9 mouse cellular contexts compared by ENCODE assay signal in genomic region chr7:142487341-142487859, GRCm38 (mm10). TPM values are rescaled to one million over a fixed set of nuclear protein-coding genes. Genes with fewer than 3 reads are reported as not detected.
A peak's percentile ranks its signal among the peaks of the same experiment; 100 is the strongest.
DNase-seq lines count a peak whose midpoint lies in the region; ATAC-seq and TF ChIP-seq lines count a peak whose summit lies in the region.
"Had no signal": no experiment of that assay in that cellular context is flagged by ENCODE, and none has a peak within 500 bp of the region (broad histone marks: within the 10 kb centered on the region; RNA-seq: fewer than 3 reads in every experiment).

No protein-coding gene starts in this region.

- no peak overlapping the region for H3K4me2 ChIP-seq in embryonic facial prominence, embryonic 13.5 days
- 0 out of 2 replicates have a peak overlapping the region, but pooled peaks have one; percentile 15 for H3K4me2 ChIP-seq in hindbrain, embryonic 14.5 days (replicated peaks)
- no peak overlapping the region for H3K4me2 ChIP-seq in midbrain, postnatal 0 days (ENCODE audit: low read depth, low read length, poor library complexity, severe bottlenecking)
- H3K4me2 ChIP-seq: liver, embryonic 15.5 days had no signal

- 10% methylated on average over 9 of the region's 9 CpGs for WGBS in embryonic facial prominence, embryonic 13.5 days
- WGBS in hindbrain, embryonic 14.5 days, result 23% methylated on average over 9 of the region's 9 CpGs
- WGBS in limb, embryonic 10.5 days, result 30% methylated on average over 9 of the region's 9 CpGs
- WGBS in midbrain, postnatal 0 days, result 14% methylated on average over 9 of the region's 9 CpGs

- H3K27me3 ChIP-seq in embryonic facial prominence, embryonic 13.5 days, result no peaks in the 10 kb centered on the region
- H3K27me3 ChIP-seq in hindbrain, embryonic 14.5 days (ENCODE audit: control insufficient read depth, insufficient read depth, low read length), result no peaks in the 10 kb centered on the region
- H3K27me3 ChIP-seq in limb, embryonic 10.5 days (ENCODE audit: low read depth, poor library complexity, severe bottlenecking), result no peaks in the 10 kb centered on the region
- no peaks in the 10 kb centered on the region for H3K27me3 ChIP-seq in midbrain, postnatal 0 days (ENCODE audit: insufficient read depth, low read length)

- DNase-seq in urinary bladder, postnatal 14 days (ENCODE audit: low spot score), result peak; percentile 62
- DNase-seq in urinary bladder, postnatal 10 days (ENCODE audit: low spot score), result no peak
- DNase-seq in hindbrain, embryonic 14.5 days (ENCODE audit: low spot score), result peak; percentile 66
- DNase-seq in limb, embryonic 10.5 days (ENCODE audit: low spot score), result peak; percentile 75
- DNase-seq in midbrain, postnatal 0 days (ENCODE audit: low spot score), result peak; percentile 79
- no peak for DNase-seq in spleen, adult 12 weeks (ENCODE audit: low spot score)
- no peak for DNase-seq in thymus, postnatal 0 days (ENCODE audit: low spot score)

- H3K4me3 ChIP-seq in embryonic facial prominence, embryonic 13.5 days, result no peak overlapping the region
- no peak overlapping the region for H3K4me3 ChIP-seq in hindbrain, embryonic 14.5 days (replicated peaks; ENCODE audit: low read length)
- H3K4me3 ChIP-seq in limb, embryonic 10.5 days, result peak overlapping the region; percentile 5; the same call in 1 of the 2 replicates
- no peak overlapping the region for H3K4me3 ChIP-seq in midbrain, postnatal 0 days (ENCODE audit: low read depth, low read length)
- H3K4me3 ChIP-seq: liver, embryonic 15.5 days had no signal

- H3K27ac ChIP-seq in embryonic facial prominence, embryonic 13.5 days, result peak overlapping the region; percentile 94
- 0 out of 2 replicates have a peak overlapping the region, but pooled peaks have one; percentile 7 for H3K27ac ChIP-seq in hindbrain, embryonic 14.5 days
- peak overlapping the region; percentile 97 for H3K27ac ChIP-seq in limb, embryonic 10.5 days
- H3K27ac ChIP-seq in midbrain, postnatal 0 days (ENCODE audit: low read depth, low read length), result no peak overlapping the region
- H3K27ac ChIP-seq: liver, embryonic 15.5 days had no signal

- TF ChIP-seq CTCF in midbrain, postnatal 0 days (IDR thresholded peaks at IDR 0.05), result peak; percentile 75

- H3K9ac ChIP-seq in embryonic facial prominence, embryonic 13.5 days, result peak overlapping the region; percentile 65
- no peak overlapping the region for H3K9ac ChIP-seq in hindbrain, embryonic 14.5 days
- H3K9ac ChIP-seq in midbrain, postnatal 0 days (replicated peaks; ENCODE audit: low read length, poor library complexity, severe bottlenecking), result no peak overlapping the region
- H3K9ac ChIP-seq: liver, embryonic 15.5 days had no signal

- peaks cover 17% of the 10 kb centered on the region; the same call in 1 of the 2 replicates for H3K36me3 ChIP-seq in embryonic facial prominence, embryonic 13.5 days
- no peaks in the 10 kb centered on the region for H3K36me3 ChIP-seq in hindbrain, embryonic 14.5 days (replicated peaks; ENCODE audit: control insufficient read depth, insufficient read depth)
- peaks cover 38% of the 10 kb centered on the region for H3K36me3 ChIP-seq in limb, embryonic 10.5 days
- H3K36me3 ChIP-seq in midbrain, postnatal 0 days (ENCODE audit: insufficient read depth, low read length), result no peaks in the 10 kb centered on the region
- H3K36me3 ChIP-seq: liver, embryonic 15.5 days had no signal

- peaks cover 57% of the 10 kb centered on the region for H3K4me1 ChIP-seq in embryonic facial prominence, embryonic 13.5 days
- H3K4me1 ChIP-seq in hindbrain, embryonic 14.5 days (replicated peaks; ENCODE audit: control insufficient read depth, insufficient read depth, low read length), result peaks cover 7% of the 10 kb centered on the region
- H3K4me1 ChIP-seq in limb, embryonic 10.5 days, result peaks cover 66% of the 10 kb centered on the region
- H3K4me1 ChIP-seq in midbrain, postnatal 0 days (ENCODE audit: insufficient read depth, low read length), result peaks cover 7% of the 10 kb centered on the region
- H3K4me1 ChIP-seq: liver, embryonic 15.5 days had no signal

- ATAC-seq in embryonic facial prominence, embryonic 13.5 days (ENCODE audit: insufficient number of reproducible peaks, insufficient read depth, low FRiP score, low TSS enrichment, low read depth), result peak; percentile 75
- peak; percentile 74; the same call in 1 of the 2 replicates for ATAC-seq in hindbrain, embryonic 14.5 days (ENCODE audit: low FRiP score)
- peak; percentile 69; the same call in 1 of the 2 replicates for ATAC-seq in midbrain, postnatal 0 days (ENCODE audit: low FRiP score)

- H3K9me3 ChIP-seq in embryonic facial prominence, embryonic 13.5 days, result no peaks in the 10 kb centered on the region
- H3K9me3 ChIP-seq in hindbrain, embryonic 14.5 days (ENCODE audit: control insufficient read depth, low read length), result no peaks in the 10 kb centered on the region
- no peaks in the 10 kb centered on the region for H3K9me3 ChIP-seq in limb, embryonic 10.5 days (replicated peaks)
- H3K9me3 ChIP-seq in midbrain, postnatal 0 days (ENCODE audit: low read length), result no peaks in the 10 kb centered on the region
- H3K9me3 ChIP-seq: liver, embryonic 15.5 days had no signal

RNA-seq across cellular contexts. Expression of gene Tnnt3, which starts 11.2 kb away (rescaled TPM):
- 3.8 and 5.8 TPM in 2 replicates for polyA plus RNA-seq in embryonic facial prominence, embryonic 13.5 days (2015; fragmentation: Nextera tagmentation; extraction: Ambion mirVana)
- polyA plus RNA-seq in hindbrain, embryonic 14.5 days (2014; fragmentation: Nextera tagmentation; extraction: Ambion mirVana), result 1.2 and 1.6 TPM in 2 replicates
- polyA plus RNA-seq in limb, embryonic 10.5 days (2016; fragmentation: Nextera tagmentation; extraction: Ambion mirVana), result 1.6 and 1.7 TPM in 2 replicates
- 1.3 and 1.5 TPM in 2 replicates for total RNA-seq in midbrain, postnatal 0 days (2014; rRNA removed)
- 2.0 and 3.1 TPM in 2 replicates for polyA plus RNA-seq in midbrain, postnatal 0 days (2015; fragmentation: Nextera tagmentation; extraction: Ambion mirVana)
- polyA plus RNA-seq in thymus, postnatal 0 days (2015; fragmentation: Nextera tagmentation; extraction: Ambion mirVana), result 4.7 and 5.2 TPM in 2 replicates

RNA-seq across cellular contexts. Expression of gene Lsp1, which starts 26.8 kb away (rescaled TPM):
- polyA plus RNA-seq in embryonic facial prominence, embryonic 13.5 days (2015; fragmentation: Nextera tagmentation; extraction: Ambion mirVana), result 28.5 and 29.2 TPM in 2 replicates
- 4.8 and 8.2 TPM in 2 replicates for polyA plus RNA-seq in hindbrain, embryonic 14.5 days (2014; fragmentation: Nextera tagmentation; extraction: Ambion mirVana)
- 28.7 and 31.1 TPM in 2 replicates for polyA plus RNA-seq in limb, embryonic 10.5 days (2016; fragmentation: Nextera tagmentation; extraction: Ambion mirVana)
- total RNA-seq in midbrain, postnatal 0 days (2014; rRNA removed), result 5.1 and 11.0 TPM in 2 replicates
- 5.3 and 8.7 TPM in 2 replicates for polyA plus RNA-seq in midbrain, postnatal 0 days (2015; fragmentation: Nextera tagmentation; extraction: Ambion mirVana)
- 655 and 664 TPM in 2 replicates for polyA plus RNA-seq in thymus, postnatal 0 days (2015; fragmentation: Nextera tagmentation; extraction: Ambion mirVana)

RNA-seq across cellular contexts. Expression of gene Mrpl23, which starts 45.1 kb away (rescaled TPM):
- polyA plus RNA-seq in embryonic facial prominence, embryonic 13.5 days (2015; fragmentation: Nextera tagmentation; extraction: Ambion mirVana), result 36.0 and 36.7 TPM in 2 replicates
- polyA plus RNA-seq in hindbrain, embryonic 14.5 days (2014; fragmentation: Nextera tagmentation; extraction: Ambion mirVana), result 21.6 and 22.9 TPM in 2 replicates
- polyA plus RNA-seq in limb, embryonic 10.5 days (2016; fragmentation: Nextera tagmentation; extraction: Ambion mirVana), result 25.9 and 33.7 TPM in 2 replicates
- 56.3 and 60.8 TPM in 2 replicates for total RNA-seq in midbrain, postnatal 0 days (2014; rRNA removed)
- polyA plus RNA-seq in midbrain, postnatal 0 days (2015; fragmentation: Nextera tagmentation; extraction: Ambion mirVana), result 24.6 and 30.1 TPM in 2 replicates
- 20.1 and 20.7 TPM in 2 replicates for polyA plus RNA-seq in thymus, postnatal 0 days (2015; fragmentation: Nextera tagmentation; extraction: Ambion mirVana)

RNA-seq across cellular contexts. Expression of gene Tnni2, which starts 45.8 kb away (rescaled TPM):
- polyA plus RNA-seq in embryonic facial prominence, embryonic 13.5 days (2015; fragmentation: Nextera tagmentation; extraction: Ambion mirVana), result 7.7 and 8.4 TPM in 2 replicates
- 1.0 TPM in 1 of 2 replicates, not detected in the other for polyA plus RNA-seq in hindbrain, embryonic 14.5 days (2014; fragmentation: Nextera tagmentation; extraction: Ambion mirVana)
- polyA plus RNA-seq in limb, embryonic 10.5 days (2016; fragmentation: Nextera tagmentation; extraction: Ambion mirVana), result 2.4 and 3.6 TPM in 2 replicates
- total RNA-seq in midbrain, postnatal 0 days (2014; rRNA removed), result not detected in 2 replicates
- 0.46 and 0.56 TPM in 2 replicates for polyA plus RNA-seq in midbrain, postnatal 0 days (2015; fragmentation: Nextera tagmentation; extraction: Ambion mirVana)
- polyA plus RNA-seq in thymus, postnatal 0 days (2015; fragmentation: Nextera tagmentation; extraction: Ambion mirVana), result 14.1 and 14.3 TPM in 2 replicates

RNA-seq across cellular contexts. Expression of gene Syt8, which starts 52.8 kb away (rescaled TPM):
- polyA plus RNA-seq in embryonic facial prominence, embryonic 13.5 days (2015; fragmentation: Nextera tagmentation; extraction: Ambion mirVana), result 0.37 and 0.66 TPM in 2 replicates
- not detected in 2 replicates for polyA plus RNA-seq in hindbrain, embryonic 14.5 days (2014; fragmentation: Nextera tagmentation; extraction: Ambion mirVana)
- polyA plus RNA-seq in limb, embryonic 10.5 days (2016; fragmentation: Nextera tagmentation; extraction: Ambion mirVana), result 0.25 TPM in 1 of 2 replicates, not detected in the other
- total RNA-seq in midbrain, postnatal 0 days (2014; rRNA removed), result not detected in 2 replicates
- not detected in 2 replicates for polyA plus RNA-seq in midbrain, postnatal 0 days (2015; fragmentation: Nextera tagmentation; extraction: Ambion mirVana)
- 0.34 and 0.75 TPM in 2 replicates for polyA plus RNA-seq in thymus, postnatal 0 days (2015; fragmentation: Nextera tagmentation; extraction: Ambion mirVana)

Comparison
In these comparisons a context has a peak if more than half of its experiments do, and no peak if none do; other contexts are left out.
1. DNase-seq: peak in urinary bladder, postnatal 14 days (single experiment), hindbrain, embryonic 14.5 days (single experiment), limb, embryonic 10.5 days (single experiment) and midbrain, postnatal 0 days (single experiment); none in urinary bladder, postnatal 10 days (single experiment), spleen, adult 12 weeks (single experiment) and thymus, postnatal 0 days (single experiment).
2. RNA of gene Lsp1, which starts 26.8 kb away (polyA plus RNA-seq): 655 to 664 TPM in thymus, postnatal 0 days; 28.7 to 31.1 TPM in limb, embryonic 10.5 days, 28.5 to 29.2 TPM in embryonic facial prominence, embryonic 13.5 days, 4.8 to 8.2 TPM in hindbrain, embryonic 14.5 days and 5.3 to 8.7 TPM in midbrain, postnatal 0 days; every median in the first group is over 10 times any median in the second.
3. Peak in every context shown above with its lines, with median percentiles within 50 percentile points of each other: ATAC-seq.